Mouse (Mus musculus): ENCODE results near the gene Dusp13. TPM values are rescaled to one million over a fixed set of nuclear protein-coding genes. Genes with fewer than 3 reads are reported as not detected.

Dusp13 gene
- total RNA-seq, 2 experiments from 2014 or later: 0.84 to 1.4 TPM

DNA sequence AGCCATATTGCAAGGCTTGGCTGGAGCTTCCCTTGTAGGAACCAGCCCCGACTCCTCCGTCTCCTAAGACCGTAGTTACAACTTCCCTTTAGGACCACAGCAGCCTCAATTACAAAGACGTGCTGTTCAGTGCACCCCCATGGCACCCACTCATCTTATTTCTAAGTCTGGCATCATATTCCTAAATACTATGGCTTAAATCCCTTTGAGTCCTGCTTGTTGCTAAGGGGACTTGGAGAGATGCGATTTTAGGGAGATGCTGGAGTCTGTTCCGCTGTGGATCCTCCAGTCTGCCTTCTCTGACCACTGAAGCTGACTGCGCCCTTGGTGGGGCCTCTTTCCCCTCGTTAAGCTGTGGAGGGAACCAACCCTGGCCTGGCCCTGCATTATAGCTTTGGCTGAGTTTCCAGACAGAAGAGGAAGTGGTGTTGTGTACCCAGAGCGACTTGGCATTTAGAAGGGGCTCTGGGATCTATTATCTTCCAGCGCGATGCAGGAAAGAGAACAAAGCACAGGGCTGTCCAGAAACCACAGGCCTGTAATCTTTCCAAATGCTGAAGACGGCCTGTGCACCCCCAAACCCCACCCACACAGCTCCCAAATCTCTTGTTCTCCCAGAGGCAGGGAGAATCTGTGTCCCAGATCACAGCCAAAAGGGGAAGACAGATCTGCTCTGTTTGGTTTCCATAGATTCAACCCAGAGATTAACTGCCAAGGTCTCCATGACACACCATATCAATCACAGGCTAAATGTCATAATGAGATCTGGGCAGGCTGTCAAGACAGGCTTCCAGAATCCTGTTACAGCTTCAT is 44.0 kb downstream of the Dusp13 start:
- no peak for DNase-seq (ENCODE audit: low spot score in 2 of 2)

DNA sequence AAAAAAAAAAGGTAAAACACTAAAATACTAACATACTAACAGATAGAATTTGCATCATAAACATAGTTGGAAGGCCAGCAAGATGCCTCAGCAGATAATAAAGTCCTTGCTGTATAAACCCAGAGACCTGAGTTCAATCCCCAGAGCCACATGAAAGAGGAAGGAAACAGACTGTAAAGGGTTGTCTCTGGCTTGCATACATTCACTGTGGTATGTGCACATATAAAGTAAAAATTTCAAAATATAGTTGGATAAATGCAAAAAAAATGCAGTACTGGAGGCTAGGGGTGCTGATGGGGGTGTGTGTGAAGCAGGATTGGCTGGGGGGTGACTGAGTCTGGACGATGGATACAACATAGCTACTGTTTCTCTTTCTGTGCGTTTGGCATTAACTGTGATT is 45.5 kb downstream of the Dusp13 start:
- DNase-seq (ENCODE audit: low spot score in 2 of 2): no peak

DNA sequence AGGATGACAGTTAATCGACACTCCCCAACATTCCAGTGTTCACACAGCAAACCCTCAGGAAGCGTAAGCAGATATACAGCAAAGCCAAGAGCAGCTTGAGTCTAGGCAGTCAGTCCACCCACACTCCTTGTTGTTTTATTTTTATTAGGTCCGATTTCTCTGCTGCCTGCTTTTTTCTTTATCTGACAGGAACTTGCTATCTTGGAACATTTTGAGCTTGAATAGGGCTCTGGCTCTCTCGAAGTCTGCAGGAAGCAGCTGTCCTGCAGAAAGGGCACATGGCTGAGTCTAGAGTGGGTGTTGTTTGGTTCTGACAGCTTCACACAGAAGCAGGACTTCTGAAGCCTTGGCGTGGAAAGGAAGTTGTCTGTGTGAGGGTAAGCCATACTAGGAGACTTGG is 47.7 kb downstream of the Dusp13 start:
- no peak for DNase-seq (ENCODE audit: low spot score in 2 of 2)

DNA sequence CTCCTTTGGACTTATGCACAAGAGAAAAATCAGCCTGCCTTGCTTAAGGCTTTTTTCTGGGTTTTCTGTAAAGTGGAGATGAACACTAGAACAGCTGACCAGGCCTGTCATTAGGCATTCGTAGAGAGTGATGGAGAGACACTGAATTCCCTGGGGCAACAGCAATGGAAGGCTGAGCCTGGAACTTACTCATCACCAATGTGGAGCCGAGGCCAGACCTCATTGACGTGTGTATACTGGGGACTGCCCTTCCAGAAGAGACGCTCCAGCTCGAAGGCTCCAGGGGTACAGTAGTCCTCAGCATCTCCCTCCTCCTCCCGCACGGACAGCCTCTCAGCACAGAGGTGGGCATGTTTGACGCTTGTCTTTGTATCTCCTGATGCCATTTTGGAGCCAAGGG is 48.3 kb downstream of the Dusp13 start:
- DNase-seq (ENCODE audit: low spot score in 2 of 2): no peak

DNA sequence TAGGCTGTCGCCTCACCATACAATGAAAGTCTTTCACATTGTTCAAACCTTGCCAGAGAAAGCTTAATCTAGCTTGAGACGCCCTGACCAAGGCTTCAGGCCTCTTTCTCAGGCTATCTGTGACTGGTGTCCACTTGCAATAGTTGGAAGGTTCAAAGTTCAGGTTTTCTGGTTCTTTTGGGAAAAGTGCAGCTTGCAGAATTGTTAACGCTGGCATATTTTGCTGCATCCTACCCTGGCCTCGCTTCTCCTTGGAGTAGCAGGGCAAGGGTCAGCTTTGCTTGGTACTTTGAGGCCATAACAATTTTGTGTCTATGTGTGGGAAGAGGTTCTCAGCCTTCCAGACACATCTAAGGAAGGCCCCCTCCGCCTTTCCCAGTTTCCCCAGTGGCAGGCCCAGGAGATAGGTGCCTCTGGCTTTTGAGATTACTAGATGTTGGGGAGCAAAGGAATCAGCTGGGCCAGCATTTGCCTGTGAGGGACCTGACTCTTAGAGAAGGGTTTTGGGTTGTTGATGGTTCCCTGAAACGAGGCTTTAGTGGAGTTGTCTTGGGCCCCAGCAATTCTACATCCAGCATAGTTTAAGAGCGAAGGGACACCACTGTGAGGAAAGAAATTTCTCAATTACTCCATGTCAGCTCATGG is 54.7 kb downstream of the Dusp13 start:
- DNase-seq (ENCODE audit: low spot score in 2 of 2): no peak

DNA sequence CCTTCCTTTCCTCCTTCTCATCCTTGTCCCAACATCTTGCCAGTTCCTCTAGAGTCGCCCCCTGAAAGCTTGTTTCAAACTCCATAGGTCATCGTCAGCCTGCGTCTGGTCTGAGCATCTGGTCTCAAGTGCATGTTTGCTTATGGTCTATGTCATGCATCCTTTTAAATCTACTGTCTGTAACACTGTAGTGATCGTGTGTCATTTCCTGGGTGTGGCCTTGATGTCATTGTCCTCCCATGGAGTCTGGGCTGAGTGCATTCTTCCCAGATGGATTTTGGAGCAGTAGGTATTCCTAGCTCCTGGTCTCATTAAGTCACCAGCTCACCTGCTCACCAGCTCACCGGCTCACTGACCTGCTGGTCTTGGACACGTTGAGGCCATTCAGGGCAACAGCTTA is 56.0 kb downstream of the Dusp13 start:
- no peak for DNase-seq (ENCODE audit: low spot score in 2 of 2)

DNA sequence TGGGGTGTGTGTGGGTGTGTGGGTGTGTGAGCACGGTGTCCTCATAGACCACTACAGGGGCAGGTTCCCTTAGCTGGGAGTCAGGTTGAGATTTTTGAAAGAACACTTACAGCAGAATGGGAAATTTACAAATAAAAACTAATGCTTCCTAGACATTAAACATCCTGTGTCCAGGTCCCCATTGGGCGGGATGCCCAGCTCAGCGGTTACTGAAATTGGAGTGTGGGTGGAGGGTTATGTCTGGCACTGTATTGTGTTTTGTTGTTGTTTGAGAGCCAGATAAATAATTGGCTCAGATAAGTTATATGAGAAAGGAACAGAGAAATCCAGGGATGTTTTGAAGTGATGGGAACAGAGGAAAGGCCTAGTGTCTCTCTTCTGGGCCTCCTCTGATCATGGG is 59.9 kb downstream of the Dusp13 start:
- DNase-seq (ENCODE audit: low spot score in 2 of 2): no peak

DNA sequence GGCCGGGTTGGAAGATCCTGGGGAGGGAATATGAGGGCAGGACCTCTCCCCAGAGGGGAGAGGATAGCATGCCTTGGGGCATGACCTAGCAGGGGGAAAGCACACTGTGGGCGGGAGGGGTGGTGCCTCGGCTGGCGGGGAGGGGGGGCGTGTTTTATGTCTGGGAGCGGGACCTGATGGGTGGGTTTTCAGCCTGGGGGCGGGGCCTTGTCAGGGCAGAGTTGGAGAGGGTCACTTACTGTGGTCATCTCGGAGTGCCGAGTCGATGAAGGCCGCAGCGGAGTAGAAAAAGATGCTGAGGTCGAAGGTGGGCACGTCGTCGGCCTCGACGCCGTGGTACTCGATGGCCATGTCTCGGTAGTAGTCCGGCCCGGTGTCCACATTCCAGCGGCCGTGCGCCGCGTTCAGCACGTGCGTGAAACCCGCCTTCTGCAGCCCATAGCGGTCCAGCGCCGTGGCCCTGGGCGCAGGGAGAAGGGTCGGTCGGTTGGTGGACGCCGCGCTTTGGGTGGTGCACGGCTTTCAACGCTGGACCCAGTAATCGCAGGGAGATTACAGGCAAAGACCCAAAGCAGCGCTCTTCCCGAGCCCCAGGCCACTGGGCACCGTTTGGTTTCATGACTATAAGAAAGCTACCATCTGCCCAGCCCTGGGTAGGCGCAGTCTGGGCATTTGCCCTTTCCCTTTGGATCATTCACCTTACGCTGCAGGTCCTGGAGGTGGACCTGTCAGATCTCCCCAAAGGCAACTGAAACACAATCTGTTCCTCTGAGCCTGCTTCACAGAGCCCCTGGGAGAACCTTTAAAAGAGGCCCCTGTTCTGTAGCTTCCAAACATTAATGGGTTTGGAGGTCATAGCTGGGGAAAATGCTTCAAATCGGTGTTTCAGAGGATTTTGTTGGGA is 64.4 kb downstream of the Dusp13 start:
- DNase-seq (ENCODE audit: low spot score in 2 of 2): no peak

DNA sequence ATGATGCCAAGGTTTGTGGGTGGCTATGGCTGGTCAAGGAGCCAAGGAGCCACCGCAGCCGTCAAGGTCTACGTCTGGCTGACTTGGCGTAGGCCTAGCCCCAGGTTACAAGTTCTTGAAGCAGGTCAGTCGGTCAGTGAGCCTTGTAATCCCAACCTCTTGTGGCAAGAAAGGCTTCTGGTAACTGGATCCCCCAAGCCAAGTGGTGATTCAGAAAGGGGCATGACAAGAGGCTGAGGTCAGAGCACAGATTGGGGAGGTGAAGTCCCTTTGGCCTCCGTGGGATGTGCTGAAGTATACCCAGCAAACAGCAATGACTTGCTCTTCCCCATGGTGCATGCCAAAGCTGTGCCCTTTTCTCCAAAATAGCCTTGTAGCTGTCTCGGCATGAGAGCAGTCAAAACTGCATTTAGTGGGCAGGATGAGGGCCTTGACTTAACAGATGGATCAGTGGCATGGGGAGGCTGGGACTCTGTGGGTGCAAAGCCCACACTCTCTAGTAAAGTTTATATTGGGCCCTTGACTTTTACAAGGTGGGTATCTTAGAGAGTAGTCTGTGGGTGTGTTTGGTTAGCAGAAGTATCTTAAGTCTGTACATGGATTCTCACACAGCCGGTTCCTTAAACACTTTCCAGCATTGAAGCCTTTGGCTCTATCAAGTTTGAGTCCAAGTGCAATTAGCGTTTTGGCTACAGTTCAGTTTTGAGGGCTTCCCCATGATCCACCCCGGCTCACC is 65.4 kb downstream of the Dusp13 start:
- DNase-seq (ENCODE audit: low spot score in 2 of 2): no peak

DNA sequence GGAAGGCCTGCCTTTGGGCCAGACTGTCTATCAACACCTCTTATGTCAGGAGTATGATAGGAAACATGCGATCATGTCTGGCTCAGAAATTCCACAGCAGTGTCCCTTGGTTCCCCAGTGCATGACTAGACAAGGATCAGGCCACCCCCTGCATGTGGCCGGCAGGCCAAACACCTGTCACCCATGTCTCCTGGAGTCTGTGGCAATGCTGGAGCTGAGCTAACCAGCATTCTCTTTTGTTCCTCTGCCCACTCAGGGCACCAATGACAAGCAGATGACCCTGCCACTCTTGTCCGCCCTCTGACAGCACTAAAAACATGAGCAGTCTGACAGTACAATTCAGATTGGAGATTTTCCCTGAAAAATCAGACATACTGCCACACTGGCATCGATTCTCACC is 67.1 kb downstream of the Dusp13 start:
- DNase-seq (ENCODE audit: low spot score in 2 of 2): no peak

Other genes starting within 250 kb of the Dusp13 start
- 1 to 10 TPM; 1.1 to 1.4 TPM for gene Dupd1, start 36.6 kb downstream of the Dusp13 start, total RNA-seq (2021)
- gene Samd8, start 650 bp downstream of the Dusp13 start, total RNA-seq (2021): 10 to 100 TPM; 33.2 to 33.7 TPM
- 100 to 1,000 TPM; 256 to 257 TPM for gene Vdac2, start 74.1 kb upstream of the Dusp13 start, total RNA-seq (2021)
- 10 to 100 TPM; 47.1 to 51.2 TPM for gene Comtd1, start 97.8 kb upstream of the Dusp13 start, total RNA-seq (2021)
- gene Zfp503, start 238.4 kb upstream of the Dusp13 start, total RNA-seq (2021): 10 to 100 TPM; 41.7 to 57.4 TPM

Measured in adrenal gland, postnatal 4 days (tissue).